Comparison of ENCODE assay signal across 8 mouse cellular contexts in genomic region chr10:80655406-80656129, GRCm38 (mm10). TPM values are rescaled to one million over a fixed set of nuclear protein-coding genes. Genes with fewer than 3 reads are reported as not detected.
A peak's percentile ranks its signal among the peaks of the same experiment; 100 is the strongest.
DNase-seq lines count a peak whose midpoint lies in the region; ATAC-seq and TF ChIP-seq lines count a peak whose summit lies in the region.

No protein-coding gene starts in this region.

- H3K36me3 ChIP-seq in liver, adult 2 months (ENCODE audit: control insufficient read depth, insufficient read depth, low read length) = no peaks in the 10 kb centered on the region
- H3K36me3 ChIP-seq in embryonic facial prominence, embryonic 15.5 days = 0 out of 2 replicates have a peak, but pooled peaks cover 4% of the 10 kb centered on the region
- no peaks in the 10 kb centered on the region; the same call in 1 of the 2 replicates for H3K36me3 ChIP-seq in intestine, embryonic 14.5 days (ENCODE audit: control insufficient read depth, insufficient read depth, low read length)

- H3K9ac ChIP-seq in liver, adult 2 months (ENCODE audit: low read depth, low read length) = peak overlapping the region; percentile 91
- H3K9ac ChIP-seq in embryonic facial prominence, embryonic 15.5 days = peak overlapping the region; percentile 69
- H3K9ac ChIP-seq in intestine, embryonic 14.5 days (ENCODE audit: low read length) = peak overlapping the region; percentile 71

- no peaks in the 10 kb centered on the region for H3K27me3 ChIP-seq in liver, adult 2 months (ENCODE audit: control insufficient read depth, insufficient read depth, low read length)
- H3K27me3 ChIP-seq in embryonic facial prominence, embryonic 15.5 days = no peaks in the 10 kb centered on the region
- no peaks in the 10 kb centered on the region for H3K27me3 ChIP-seq in intestine, embryonic 14.5 days (replicated peaks; ENCODE audit: control insufficient read depth, insufficient read depth, low read length)

- no peak overlapping the region for H3K27ac ChIP-seq in liver, adult 2 months (replicated peaks; ENCODE audit: insufficient read depth, low read depth, low read length)
- H3K27ac ChIP-seq in embryonic facial prominence, embryonic 15.5 days (replicated peaks) = peak overlapping the region; percentile 63; the same call in 1 of the 2 replicates
- H3K27ac ChIP-seq in intestine, embryonic 14.5 days (ENCODE audit: low read depth) = no peak overlapping the region

- peak overlapping the region; percentile 81 for H3K4me2 ChIP-seq in embryonic facial prominence, embryonic 15.5 days (replicated peaks)
- peak overlapping the region; percentile 76 for H3K4me2 ChIP-seq in intestine, embryonic 14.5 days (ENCODE audit: low read length)

- peak; percentile 21 for ATAC-seq in embryonic facial prominence, embryonic 15.5 days (ENCODE audit: insufficient number of reproducible peaks, low FRiP score, low TSS enrichment, low read depth)
- ATAC-seq in intestine, embryonic 14.5 days (replicated peaks; ENCODE audit: low FRiP score, low TSS enrichment, low read depth) = peak; percentile 47; the same call in 1 of the 2 replicates
- no peak for ATAC-seq in megakaryocyte-erythroid progenitor cell, adult 5-6 weeks (replicated peaks; ENCODE audit: low FRiP score, low TSS enrichment, poor library complexity, severe bottlenecking)
- ATAC-seq in frontal cortex, adult (ENCODE audit: low TSS enrichment) = no peak

- 5% methylated on average over 12 of the region's 12 CpGs for WGBS in liver, adult 2 months
- WGBS in embryonic facial prominence, embryonic 15.5 days = 3% methylated on average over 12 of the region's 12 CpGs
- WGBS in intestine, embryonic 14.5 days = 6% methylated on average over 10 of the region's 12 CpGs

- peak overlapping the region; percentile 78 for H3K4me3 ChIP-seq in liver, adult 2 months (ENCODE audit: insufficient read depth, low read depth, low read length)
- peak overlapping the region; percentile 69 for H3K4me3 ChIP-seq in embryonic facial prominence, embryonic 15.5 days (replicated peaks)
- peak overlapping the region; percentile 89 for H3K4me3 ChIP-seq in intestine, embryonic 14.5 days (ENCODE audit: low read depth, low read length)

- H3K9me3 ChIP-seq in embryonic facial prominence, embryonic 15.5 days (replicated peaks) = no peaks in the 10 kb centered on the region
- H3K9me3 ChIP-seq in intestine, embryonic 14.5 days (ENCODE audit: control insufficient read depth, low read length) = no peaks in the 10 kb centered on the region

- no peak for TF ChIP-seq CTCF in liver, adult 2 months (IDR thresholded peaks at IDR 0.05; ENCODE audit: low read depth, low read length)

- no peak for DNase-seq in liver, adult 2 months (ENCODE audit: extremely low read depth, low read depth, low spot score)
- DNase-seq in liver = no peak
- no peak for DNase-seq in intestine, embryonic 14.5 days (ENCODE audit: low spot score)
- DNase-seq in naive thymus-derived CD4-positive, alpha-beta T cell, adult 2 months (ENCODE audit: low read depth) = peak; percentile 27
- DNase-seq in frontal cortex, adult 2 months (ENCODE audit: extremely low spot score in 1 of 2, low spot score in 1 of 2) = no peak

- no peak for TF ChIP-seq POLR2A in liver, adult 2 months (IDR thresholded peaks at IDR 0.05; ENCODE audit: extremely low read depth, insufficient read depth, low read length)

- H3K4me1 ChIP-seq in liver, adult 2 months (ENCODE audit: control insufficient read depth, insufficient read depth, low read length) = peaks cover 8% of the 10 kb centered on the region
- H3K4me1 ChIP-seq in embryonic facial prominence, embryonic 15.5 days = peaks cover 43% of the 10 kb centered on the region
- peaks cover 14% of the 10 kb centered on the region for H3K4me1 ChIP-seq in intestine, embryonic 14.5 days (replicated peaks; ENCODE audit: control insufficient read depth, insufficient read depth, low read length)

- peaks cover 20% of the 10 kb centered on the region; the same call in 1 of the 2 replicates for H3K79me2 ChIP-seq in liver, adult 2 months (ENCODE audit: control insufficient read depth, insufficient read depth, low read length)

RNA-seq across cellular contexts. Expression of gene Btbd2, which starts 1.3 kb away (rescaled TPM):
- 16.2 and 19.7 TPM in 2 replicates for total RNA-seq in liver, adult 2 months (2014; rRNA removed)
- 36.1 and 36.8 TPM in 2 replicates for polyA plus RNA-seq in liver, adult 2 months (2012; rRNA removed)
- polyA plus RNA-seq in embryonic facial prominence, embryonic 15.5 days (2015; fragmentation: Nextera tagmentation; extraction: Ambion mirVana) = 82.2 and 82.7 TPM in 2 replicates
- polyA plus RNA-seq in intestine, embryonic 14.5 days (2014; fragmentation: Nextera tagmentation; extraction: Ambion mirVana) = 55.8 and 73.1 TPM in 2 replicates
- total RNA-seq in megakaryocyte-erythroid progenitor cell, adult 5-6 weeks (2014; fragmentation: Nextera tagmentation) = 27.4 and 32.0 TPM in 2 replicates
- 11.8 and 14.8 TPM in 2 replicates for total RNA-seq in megakaryocyte-erythroid progenitor cell, adult 5-6 weeks (2017)
- polyA plus RNA-seq in frontal cortex, adult 2 months (2012; rRNA removed) = 108 and 109 TPM in 2 replicates

RNA-seq across cellular contexts. Expression of gene Mknk2, which starts 22.3 kb away (rescaled TPM):
- total RNA-seq in liver, adult 2 months (2014; rRNA removed) = 88.6 and 119 TPM in 2 replicates
- polyA plus RNA-seq in liver, adult 2 months (2012; rRNA removed) = 87.0 and 116 TPM in 2 replicates
- 99.0 and 105 TPM in 2 replicates for polyA plus RNA-seq in embryonic facial prominence, embryonic 15.5 days (2015; fragmentation: Nextera tagmentation; extraction: Ambion mirVana)
- polyA plus RNA-seq in intestine, embryonic 14.5 days (2014; fragmentation: Nextera tagmentation; extraction: Ambion mirVana) = 68.2 and 71.1 TPM in 2 replicates
- total RNA-seq in megakaryocyte-erythroid progenitor cell, adult 5-6 weeks (2014; fragmentation: Nextera tagmentation) = 149 and 158 TPM in 2 replicates
- 78.4 and 117 TPM in 2 replicates for total RNA-seq in megakaryocyte-erythroid progenitor cell, adult 5-6 weeks (2017)
- 43.8 and 51.6 TPM in 2 replicates for polyA plus RNA-seq in frontal cortex, adult 2 months (2012; rRNA removed)

RNA-seq across cellular contexts. Expression of gene Csnk1g2, which starts 32.9 kb away (rescaled TPM):
- total RNA-seq in liver, adult 2 months (2014; rRNA removed) = 54.4 and 56.1 TPM in 2 replicates
- 110 and 123 TPM in 2 replicates for polyA plus RNA-seq in liver, adult 2 months (2012; rRNA removed)
- 172 and 190 TPM in 2 replicates for polyA plus RNA-seq in embryonic facial prominence, embryonic 15.5 days (2015; fragmentation: Nextera tagmentation; extraction: Ambion mirVana)
- polyA plus RNA-seq in intestine, embryonic 14.5 days (2014; fragmentation: Nextera tagmentation; extraction: Ambion mirVana) = 66.5 and 116 TPM in 2 replicates
- 70.2 and 93.3 TPM in 2 replicates for total RNA-seq in megakaryocyte-erythroid progenitor cell, adult 5-6 weeks (2014; fragmentation: Nextera tagmentation)
- total RNA-seq in megakaryocyte-erythroid progenitor cell, adult 5-6 weeks (2017) = 117 and 120 TPM in 2 replicates
- polyA plus RNA-seq in frontal cortex, adult 2 months (2012; rRNA removed) = 252 and 270 TPM in 2 replicates

RNA-seq across cellular contexts. Expression of gene Mob3a, which starts 46.2 kb away (rescaled TPM):
- 3.5 and 5.2 TPM in 2 replicates for total RNA-seq in liver, adult 2 months (2014; rRNA removed)
- polyA plus RNA-seq in liver, adult 2 months (2012; rRNA removed) = 6.1 TPM in 2 replicates
- 48.2 and 51.8 TPM in 2 replicates for polyA plus RNA-seq in embryonic facial prominence, embryonic 15.5 days (2015; fragmentation: Nextera tagmentation; extraction: Ambion mirVana)
- 38.6 and 47.1 TPM in 2 replicates for polyA plus RNA-seq in intestine, embryonic 14.5 days (2014; fragmentation: Nextera tagmentation; extraction: Ambion mirVana)
- 22.8 and 29.1 TPM in 2 replicates for total RNA-seq in megakaryocyte-erythroid progenitor cell, adult 5-6 weeks (2014; fragmentation: Nextera tagmentation)
- total RNA-seq in megakaryocyte-erythroid progenitor cell, adult 5-6 weeks (2017) = 30.5 and 38.6 TPM in 2 replicates
- 9.1 and 10.6 TPM in 2 replicates for polyA plus RNA-seq in frontal cortex, adult 2 months (2012; rRNA removed)

RNA-seq across cellular contexts. Expression of gene Izumo4, which starts 46.4 kb away (rescaled TPM):
- total RNA-seq in liver, adult 2 months (2014; rRNA removed) = 17.2 and 18.3 TPM in 2 replicates
- polyA plus RNA-seq in liver, adult 2 months (2012; rRNA removed) = 42.5 and 49.7 TPM in 2 replicates
- 27.0 and 28.0 TPM in 2 replicates for polyA plus RNA-seq in embryonic facial prominence, embryonic 15.5 days (2015; fragmentation: Nextera tagmentation; extraction: Ambion mirVana)
- polyA plus RNA-seq in intestine, embryonic 14.5 days (2014; fragmentation: Nextera tagmentation; extraction: Ambion mirVana) = 15.5 and 15.9 TPM in 2 replicates
- total RNA-seq in megakaryocyte-erythroid progenitor cell, adult 5-6 weeks (2014; fragmentation: Nextera tagmentation) = 22.8 and 26.4 TPM in 2 replicates
- 3.0 and 4.5 TPM in 2 replicates for total RNA-seq in megakaryocyte-erythroid progenitor cell, adult 5-6 weeks (2017)
- 99.6 and 108 TPM in 2 replicates for polyA plus RNA-seq in frontal cortex, adult 2 months (2012; rRNA removed)

Comparison
In these comparisons a context has a peak if more than half of its experiments do, and no peak if none do; other contexts are left out.
1. ATAC-seq: peak in embryonic facial prominence, embryonic 15.5 days (single experiment) and intestine, embryonic 14.5 days (single experiment); none in megakaryocyte-erythroid progenitor cell, adult 5-6 weeks (single experiment) and frontal cortex, adult (single experiment).
2. Peak in every context shown above with its lines, with median percentiles within 50 percentile points of each other: H3K4me3 ChIP-seq and H3K9ac ChIP-seq.